Mouse (Mus musculus) midbrain, embryonic 12.5 days (tissue): Measurements from ENCODE around the gene Ropn1. TPM values are rescaled to one million over a fixed set of nuclear protein-coding genes. Genes with fewer than 3 reads are reported as not detected.
"Not testable (repeated sequence)": the region's sequence is repeated elsewhere in the genome, so short reads cannot be mapped to it uniquely, and the experiment has no call there.

Experiments used
- ATAC-seq: fragments of 200-750 bp; cut with Nextera tagmentation; 2 replicates; pipeline ENCODE4 v1.8.0; 2017; ENCODE audit warnings: low read depth, moderate TSS enrichment, moderate library complexity; ENCODE audit not compliant: low FRiP score
- H3K27ac ChIP-seq: fragments of 300-500 bp; sonication (generic); replicated peaks from 2 replicates; pipeline ENCODE4 v1.5.1; 2016; ENCODE audit warnings: mild to moderate bottlenecking
- H3K27me3 ChIP-seq: fragments of 300-500 bp; sonication (generic); 2 replicates; pipeline ENCODE4 v1.6.1; 2016; ENCODE audit warnings: mild to moderate bottlenecking
- H3K36me3 ChIP-seq: fragments of 300-500 bp; sonication (generic); 2 replicates; pipeline ENCODE4 v1.6.1; 2016
- H3K4me1 ChIP-seq: fragments of 300-500 bp; sonication (generic); 2 replicates; pipeline ENCODE4 v1.6.1; 2016
- H3K4me2 ChIP-seq: fragments of 300-500 bp; sonication (generic); replicated peaks from 2 replicates; pipeline ENCODE4 v1.6.1; 2016; ENCODE audit warnings: mild to moderate bottlenecking, moderate library complexity
- H3K4me3 ChIP-seq: fragments of 300-500 bp; sonication (generic); 2 replicates; pipeline ENCODE4 v1.5.1; 2016; ENCODE audit warnings: mild to moderate bottlenecking
- H3K9ac ChIP-seq: fragments of 300-500 bp; sonication (generic); replicated peaks from 2 replicates; pipeline ENCODE4 v1.6.1; 2016; ENCODE audit warnings: mild to moderate bottlenecking, moderate library complexity
- H3K9me3 ChIP-seq: fragments of 300-500 bp; sonication (generic); 2 replicates; pipeline ENCODE4 v1.6.1; 2016; ENCODE audit warnings: mild to moderate bottlenecking
- WGBS: fragments of 180-500 bp; shearing (Covaris S2); methylation state at CpG from one replicate; pipeline ENCODE4 v1.1.7; 2016; 5-methylcytosine and 5-hydroxymethylcytosine counted together
- polyA plus RNA-seq: library from polyadenylated mRNA; unstranded; fragments of >200 nt; fragmentation: Nextera tagmentation; extraction: Ambion mirVana; gene quantifications from 2 replicates; pipeline ENCODE4 v1.2.1, GENCODE M21; 2016

Ropn1 gene
- polyA plus RNA-seq, 1 experiment from 2014 or later, result not detected

DNA sequence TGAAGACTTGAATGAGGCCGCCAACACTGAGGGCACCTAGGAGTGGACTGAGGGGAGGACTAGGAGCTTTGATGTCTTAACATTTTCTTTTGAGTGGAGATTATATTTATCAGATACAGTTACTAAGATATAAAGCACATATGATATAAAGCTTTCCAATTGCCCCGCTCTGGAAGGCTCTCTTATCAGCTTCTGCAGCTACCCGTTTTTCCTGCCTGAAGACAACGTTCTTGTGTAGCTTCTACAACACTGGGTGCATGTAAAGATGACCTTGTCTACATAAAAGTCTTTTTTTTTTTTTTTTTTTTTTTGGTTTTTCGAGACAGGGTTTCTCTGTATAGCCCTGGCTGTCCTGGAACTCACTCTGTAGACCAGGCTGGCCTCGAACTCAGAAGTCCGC, 44.8 kb downstream of the Ropn1 start:
- ATAC-seq, result no peak
- Histone ChIP-seq H3K9ac (no peak overlapping the region), H3K9me3 (no peaks in the 10 kb centered on the region), H3K4me2 (no peak overlapping the region), H3K27me3 (no peaks in the 10 kb centered on the region), H3K4me3 (no peak overlapping the region), H3K4me1 (peaks cover 13% of the 10 kb centered on the region), H3K36me3 (peaks cover 23% of the 10 kb centered on the region), H3K27ac (no peak overlapping the region)
- 94% methylated on average over 6 of the region's 7 CpGs for WGBS

DNA sequence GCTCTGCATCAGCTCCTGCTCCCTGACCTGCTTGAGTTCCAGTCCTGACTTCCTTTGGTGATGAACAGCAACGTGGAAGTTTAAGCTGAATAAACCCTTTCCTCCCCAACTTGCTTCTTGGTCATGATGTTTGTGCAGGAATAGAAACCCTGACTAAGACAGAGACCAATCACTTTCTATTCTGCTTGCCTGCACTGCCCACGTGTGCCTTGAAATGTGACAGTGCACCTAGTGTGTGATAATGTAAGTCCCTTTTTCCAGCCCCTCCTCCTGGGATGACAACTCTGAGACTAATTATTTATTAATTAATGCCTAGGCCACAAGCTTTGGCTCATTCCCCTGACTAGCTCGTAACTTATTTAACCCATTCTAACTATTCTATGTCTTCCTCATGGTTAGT, 49.0 kb downstream of the Ropn1 start:
- ATAC-seq, H3K4me1 ChIP-seq, H3K9me3 ChIP-seq, H3K4me2 ChIP-seq, H3K9ac ChIP-seq, H3K27ac ChIP-seq, H3K4me3 ChIP-seq, H3K27me3 ChIP-seq: not testable (repeated sequence)
- peaks cover 29% of the 10 kb centered on the region for H3K36me3 ChIP-seq
- WGBS, result 73% methylated on average over 3 of the region's 3 CpGs

DNA sequence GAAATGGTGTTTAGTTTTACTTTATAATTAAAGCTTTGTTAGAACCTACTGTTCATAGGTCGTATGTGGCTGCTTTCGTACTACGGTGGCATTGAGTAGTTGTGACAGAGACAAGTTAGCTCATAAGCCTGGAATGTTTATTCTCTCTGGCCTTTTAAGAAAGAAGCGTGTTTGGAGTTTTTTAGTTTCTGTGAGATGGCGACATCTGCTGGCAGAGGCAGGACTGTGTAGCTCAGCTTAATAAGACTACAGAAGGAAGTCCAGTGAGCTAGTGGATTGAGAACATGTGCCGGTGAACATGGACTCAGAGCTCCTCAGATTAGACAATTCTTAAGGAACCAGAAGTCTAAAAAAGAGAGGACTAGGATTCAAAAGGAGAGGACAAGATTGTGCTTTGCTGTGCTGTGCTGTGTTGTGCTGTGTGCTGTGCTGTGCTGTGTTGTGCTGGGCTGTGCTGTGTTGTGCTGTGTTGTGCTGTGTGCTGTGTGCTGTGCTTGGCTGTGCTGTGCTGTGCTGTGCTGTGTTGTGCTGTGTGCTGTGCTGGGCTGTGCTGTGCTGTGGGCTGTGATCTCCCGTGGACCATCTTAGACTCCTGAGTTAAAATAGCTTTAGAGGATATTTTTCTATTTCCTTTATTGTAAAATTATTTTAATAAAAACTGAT, 50.6 kb downstream of the Ropn1 start:
- 38% methylated on average over 7 of the region's 7 CpGs for whole genome bisulfite sequencing
- Histone ChIP-seq H3K4me2 (no peak overlapping the region), H3K9me3 (no peaks in the 10 kb centered on the region), H3K4me3 (no peak overlapping the region), H3K36me3 (peaks cover 41% of the 10 kb centered on the region), H3K9ac (no peak overlapping the region), H3K27ac (no peak overlapping the region), H3K27me3 (no peaks in the 10 kb centered on the region), H3K4me1 (no peaks in the 10 kb centered on the region)
- peak; percentile 47; the same call in 1 of the 2 replicates for ATAC-seq

DNA sequence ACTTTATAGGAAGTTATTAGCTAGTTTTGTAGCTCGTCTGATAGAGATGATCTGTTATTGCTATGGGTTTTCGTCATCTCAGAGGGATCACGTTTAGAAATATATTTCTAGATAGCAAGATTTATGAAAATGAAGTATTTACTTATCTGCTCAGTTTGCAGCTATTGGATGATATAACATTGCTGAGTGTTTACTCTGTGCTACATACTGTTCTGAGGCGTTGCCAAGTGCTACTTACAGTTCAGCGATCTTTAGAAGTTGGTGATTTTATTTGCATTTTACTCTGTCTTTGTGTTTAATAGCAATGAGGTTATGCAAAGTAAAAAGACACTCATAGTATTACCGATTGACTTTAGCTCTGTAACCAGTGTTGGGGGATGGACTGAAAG, 51.1 kb downstream of the Ropn1 start:
- Histone ChIP-seq H3K9ac (no peak overlapping the region), H3K4me3 (no peak overlapping the region), H3K27ac (no peak overlapping the region), H3K4me1 (no peaks in the 10 kb centered on the region), H3K9me3 (no peaks in the 10 kb centered on the region), H3K4me2 (no peak overlapping the region), H3K27me3 (no peaks in the 10 kb centered on the region), H3K36me3 (peaks cover 42% of the 10 kb centered on the region)
- 88% methylated on average over 6 of the region's 6 CpGs for WGBS
- no peak for ATAC-seq

DNA sequence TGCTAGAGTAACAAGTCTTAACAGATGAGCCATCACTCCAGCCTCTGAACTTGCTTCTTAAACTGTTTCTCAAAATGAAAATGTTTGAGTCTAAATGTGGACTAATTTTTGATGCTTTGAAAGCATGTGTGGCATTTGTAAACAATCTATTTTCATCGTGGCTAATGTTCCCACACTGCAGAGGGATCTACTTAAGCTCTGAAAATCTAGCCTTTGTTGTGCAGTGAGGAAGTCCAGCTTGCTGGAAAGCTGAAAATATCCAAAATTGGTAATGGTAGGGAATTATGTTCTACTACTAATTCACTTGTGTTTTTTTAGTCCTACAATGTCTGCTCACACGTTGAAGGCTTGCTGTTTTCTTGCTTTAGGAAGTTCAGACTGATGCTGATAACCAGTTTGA, 56.3 kb downstream of the Ropn1 start:
- ATAC-seq, result no peak

DNA sequence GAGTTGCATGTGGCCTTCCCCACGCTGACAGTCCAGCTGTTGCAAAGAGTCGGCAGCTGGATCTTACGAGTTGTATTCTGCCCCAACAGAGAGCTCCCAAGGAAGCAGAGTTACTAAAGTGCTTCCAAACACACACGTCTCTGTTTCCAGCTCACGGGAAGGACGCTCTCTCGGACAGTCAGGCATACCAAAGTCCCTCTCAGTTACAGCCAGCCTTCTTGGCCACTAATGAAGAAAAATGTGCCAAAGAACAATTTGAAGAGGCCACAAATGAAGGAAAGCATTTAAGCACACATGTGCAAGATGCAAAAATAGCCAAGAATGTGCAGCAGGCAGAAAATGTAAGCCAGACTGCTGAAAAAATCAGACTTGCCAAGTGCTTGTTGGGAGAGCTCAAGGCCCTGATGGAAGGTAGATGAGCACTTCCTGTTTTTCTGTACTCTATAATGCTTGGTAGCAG, 56.8 kb downstream of the Ropn1 start:
- WGBS, result 91% methylated on average over 7 of the region's 7 CpGs
- H3K9ac ChIP-seq, result no peak overlapping the region
- no peaks in the 10 kb centered on the region for H3K4me1 ChIP-seq
- no peak overlapping the region for H3K27ac ChIP-seq
- no peak overlapping the region for H3K4me3 ChIP-seq
- no peak for ATAC-seq
- peaks cover 46% of the 10 kb centered on the region for H3K36me3 ChIP-seq
- no peaks in the 10 kb centered on the region for H3K27me3 ChIP-seq
- no peak overlapping the region for H3K4me2 ChIP-seq
- H3K9me3 ChIP-seq, result no peaks in the 10 kb centered on the region

More for the DNA sequence above, 56.3 kb downstream of the Ropn1 start:
- H3K9ac ChIP-seq, result no peak overlapping the region
- H3K4me2 ChIP-seq, result no peak overlapping the region
- WGBS, result 92% methylated on average over 2 of the region's 2 CpGs
- H3K9me3 ChIP-seq, result no peaks in the 10 kb centered on the region
- peaks cover 46% of the 10 kb centered on the region for H3K36me3 ChIP-seq
- no peak overlapping the region for H3K27ac ChIP-seq
- H3K4me3 ChIP-seq, result no peak overlapping the region
- H3K27me3 ChIP-seq, result no peaks in the 10 kb centered on the region
- H3K4me1 ChIP-seq, result no peaks in the 10 kb centered on the region

DNA sequence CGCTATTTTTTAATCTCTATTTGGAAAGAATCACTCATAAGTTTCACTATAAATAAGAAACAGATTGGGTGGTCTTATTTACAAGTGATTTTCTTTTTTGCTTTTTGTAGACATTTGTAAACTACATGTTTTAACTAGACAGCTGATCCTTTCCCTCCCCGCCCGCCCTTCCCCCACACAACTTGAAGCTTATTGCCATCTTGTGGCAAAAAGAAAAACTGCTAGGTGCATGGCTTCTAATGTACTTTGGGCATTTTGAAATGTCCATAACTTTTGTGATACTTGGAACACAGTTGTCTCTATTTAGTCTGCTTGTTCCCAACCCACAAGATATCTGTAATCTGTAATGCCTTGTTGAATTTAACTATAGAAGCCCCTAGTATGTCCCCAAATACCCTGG, 61.8 kb downstream of the Ropn1 start:
- ATAC-seq, result no peak
- Histone ChIP-seq H3K4me2 (no peak overlapping the region), H3K4me1 (no peaks in the 10 kb centered on the region), H3K27ac (no peak overlapping the region), H3K36me3 (peaks cover 29% of the 10 kb centered on the region), H3K27me3 (no peaks in the 10 kb centered on the region), H3K4me3 (no peak overlapping the region), H3K9me3 (no peaks in the 10 kb centered on the region), H3K9ac (no peak overlapping the region)
- WGBS, result 85% methylated on average over 3 of the region's 3 CpGs

DNA sequence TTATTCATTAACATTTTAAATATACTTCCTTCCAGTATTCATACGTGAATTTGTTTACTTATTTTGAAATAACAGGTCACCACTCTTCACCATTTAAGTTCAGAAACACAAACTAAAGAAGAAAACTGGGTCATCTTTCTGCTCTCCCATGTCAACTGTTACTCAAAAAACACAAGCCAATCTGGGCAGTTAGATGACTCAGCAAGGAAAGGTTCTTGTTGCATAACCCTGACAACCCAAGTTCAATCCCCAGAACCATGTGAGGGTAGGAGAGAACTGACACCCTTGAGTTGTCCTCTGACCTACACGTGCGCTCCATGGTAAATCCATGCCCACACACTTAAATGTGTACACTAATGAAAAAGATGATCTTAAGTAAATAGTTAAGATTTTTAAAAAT, 75.4 kb downstream of the Ropn1 start:
- Histone ChIP-seq H3K27ac (no peak overlapping the region), H3K36me3 (peaks cover 17% of the 10 kb centered on the region), H3K9me3 (0 out of 2 replicates have a peak, but pooled peaks cover 6% of the 10 kb centered on the region), H3K9ac (no peak overlapping the region), H3K4me1 (no peaks in the 10 kb centered on the region), H3K4me2 (no peak overlapping the region), H3K27me3 (no peaks in the 10 kb centered on the region), H3K4me3 (no peak overlapping the region)
- no peak for ATAC-seq
- WGBS, result 95% methylated on average over 3 of the region's 3 CpGs

Other genes with a start within 250 kb of the Ropn1 start
- gene Kalrn, start 76.4 kb upstream of the Ropn1 start, polyA plus RNA-seq, result 28.9 and 31.9 TPM in 2 replicates
- gene Ccdc14, start 40.7 kb downstream of the Ropn1 start, polyA plus RNA-seq, result 8.9 and 10.1 TPM in 2 replicates
- gene Mylk, start 95.3 kb downstream of the Ropn1 start, polyA plus RNA-seq, result 7.9 and 8.1 TPM in 2 replicates